Mouse (Mus musculus) thymus, adult 2 months (tissue): ENCODE results near the gene Mfsd12.

Experiments
- CTCF ChIP-seq: fragments of 200-500 bp; IDR thresholded peaks from 2 replicates; pipeline ENCODE4 v1.5.1; 2012; ENCODE audit warnings: mild to moderate bottlenecking, control low read depth, low read length, moderate library complexity, borderline replicate concordance; ENCODE audit not compliant: control insufficient read depth, poor library complexity, insufficient read depth; ENCODE audit errors: extremely low read depth
- POLR2A ChIP-seq: fragments of 200-500 bp; IDR thresholded peaks from 2 replicates; pipeline ENCODE4 v1.6.1; 2012; ENCODE audit warnings: mild to moderate bottlenecking, low read length, control low read depth, moderate library complexity; ENCODE audit not compliant: control insufficient read depth, poor library complexity, insufficient read depth; ENCODE audit errors: extremely low read depth

- TF ChIP-seq CTCF (no peak), POLR2A (no peak)
These were observed 3.4 kb downstream of the Mfsd12 start for GRCm38 (mm10) chr10:81360721-81361120.
